Mouse (Mus musculus) liver, postnatal 0 days (tissue): Measurements from ENCODE around the gene Uchl3. TPM values are rescaled to one million over a fixed set of nuclear protein-coding genes. Genes with fewer than 3 reads are reported as not detected.

Experiments
- ATAC-seq: fragments of 200-750 bp; cut with Nextera tagmentation; 2 replicates; pipeline ENCODE4 v1.8.0; 2017; ENCODE audit warnings: mild to moderate bottlenecking, moderate library complexity
- DNase-seq: peaks from one replicate; pipeline ENCODE4 v3.0.0-alpha.2; 2016
- H3K27ac ChIP-seq: fragments of 300-500 bp; sonication (generic); 2 replicates; pipeline ENCODE4 v1.5.1; 2014; ENCODE audit warnings: antibody characterized with exemption, moderate library complexity, mild to moderate bottlenecking, low read depth
- H3K27me3 ChIP-seq: fragments of 300-500 bp; sonication (generic); 2 replicates; pipeline ENCODE4 v1.6.1; 2014; ENCODE audit warnings: low read length, control low read depth, mixed read lengths; ENCODE audit not compliant: insufficient read depth
- H3K36me3 ChIP-seq: fragments of 300-500 bp; sonication (generic); replicated peaks from 2 replicates; pipeline ENCODE4 v1.6.1; 2014; ENCODE audit warnings: mild to moderate bottlenecking, control low read depth, low read length, moderate library complexity, mixed read lengths; ENCODE audit not compliant: insufficient read depth
- H3K4me1 ChIP-seq: fragments of 300-500 bp; sonication (generic); 2 replicates; pipeline ENCODE4 v1.6.1; 2014; ENCODE audit warnings: antibody characterized with exemption, mild to moderate bottlenecking, control low read depth; ENCODE audit not compliant: insufficient read depth
- H3K4me2 ChIP-seq: fragments of 300-500 bp; sonication (generic); 2 replicates; pipeline ENCODE4 v1.6.1; 2014; ENCODE audit warnings: low read depth, mild to moderate bottlenecking, low read length, moderate library complexity, mixed read lengths
- H3K4me3 ChIP-seq: fragments of 300-500 bp; sonication (generic); 2 replicates; pipeline ENCODE4 v1.5.1; 2014; ENCODE audit warnings: low read depth, low read length
- H3K9ac ChIP-seq: fragments of 300-500 bp; sonication (generic); replicated peaks from 2 replicates; pipeline ENCODE4 v1.6.1; 2014; ENCODE audit warnings: mild to moderate bottlenecking, moderate library complexity
- H3K9me3 ChIP-seq: fragments of 300-500 bp; sonication (generic); 2 replicates; pipeline ENCODE4 v1.6.1; 2016; ENCODE audit warnings: mild to moderate bottlenecking, control low read depth, low read length, mixed read lengths
- CTCF ChIP-seq: sonication (generic); IDR thresholded peaks from 2 replicates; pipeline ENCODE4 v1.5.1; 2016; ENCODE audit warnings: antibody characterized with exemption, low read depth
- EP300 ChIP-seq: IDR thresholded peaks from 2 replicates; pipeline ENCODE4 v1.6.1; 2016; ENCODE audit warnings: antibody characterized with exemption, low read depth, mild to moderate bottlenecking
- WGBS: fragments of 180-500 bp; shearing (Covaris S2); extraction: QIAGEN DNeasy Blood & Tissue Kit; methylation state at CpG from one replicate; pipeline ENCODE4 v1.1.7; 2014; ENCODE audit not compliant: insufficient replicate concordance; 5-methylcytosine and 5-hydroxymethylcytosine counted together
- polyA plus RNA-seq: library from polyadenylated mRNA; unstranded; fragments of >200 nt; fragmentation: Nextera tagmentation; extraction: Ambion mirVana; gene quantifications from 2 replicates; pipeline ENCODE4 v1.2.1, GENCODE M21; 2015

Uchl3 gene
- polyA plus RNA-seq = 39.9 and 42.5 TPM in 2 replicates

GRCm38 (mm10) chr14:101653581-101654525 lies at the start of gene Uchl3:
Uchl3 (plus strand) TSS chr14:101653967.
- Histone ChIP-seq H3K9me3 (no peaks in the 10 kb centered on the region), H3K9ac (peak within 1 kb of the TSS; percentile 70), H3K27ac (peak within 1 kb of the TSS; percentile 46; the same call in 1 of the 2 replicates), H3K36me3 (no peaks in the 10 kb centered on the region), H3K27me3 (no peaks in the 10 kb centered on the region), H3K4me3 (peak within 1 kb of the TSS; percentile 68), H3K4me2 (peak within 1 kb of the TSS; percentile 92), H3K4me1 (peaks cover 8% of the 10 kb centered on the region)
- ATAC-seq = peak; percentile 94
- peak; percentile 98 for DNase-seq
- peak; percentile 70 for TF ChIP-seq EP300
- TF ChIP-seq CTCF = peak; percentile 98
- under 1% methylated on average over 80 of the region's 81 CpGs for WGBS

- DNase-seq = no peak
These were observed 47.9 kb upstream of the Uchl3 start for GRCm38 (mm10) chr14:101605843-101606242.

GRCm38 (mm10) chr14:101607631-101608518 lies 45.9 kb upstream of the Uchl3 start:
- no peak for TF ChIP-seq CTCF
- TF ChIP-seq EP300 = no peak
- peak overlapping the region; percentile 61 for H3K9ac ChIP-seq
- H3K4me1 ChIP-seq = peaks cover 5% of the 10 kb centered on the region; the same call in 1 of the 2 replicates
- no peaks in the 10 kb centered on the region for H3K9me3 ChIP-seq
- peak overlapping the region; percentile 69 for H3K4me3 ChIP-seq
- 1% methylated on average over 51 of the region's 62 CpGs for WGBS
- H3K4me2 ChIP-seq = peak overlapping the region; percentile 84
- H3K27ac ChIP-seq = no peak overlapping the region
- DNase-seq (peak; percentile 22), ATAC-seq (peak; percentile 37)
- peaks cover 16% of the 10 kb centered on the region for H3K27me3 ChIP-seq
- H3K36me3 ChIP-seq = no peaks in the 10 kb centered on the region

More at GRCm38 (mm10) chr14:101605843-101606242, 47.9 kb upstream of the Uchl3 start:
- TF ChIP-seq CTCF = peak; percentile 38
- no peak for TF ChIP-seq EP300
- peaks cover 16% of the 10 kb centered on the region for H3K27me3 ChIP-seq
- no peak overlapping the region for H3K27ac ChIP-seq
- no peak overlapping the region for H3K9ac ChIP-seq
- H3K4me2 ChIP-seq = no peak overlapping the region
- 56% methylated on average over 2 of the region's 2 CpGs for WGBS
- H3K36me3 ChIP-seq = no peaks in the 10 kb centered on the region
- H3K9me3 ChIP-seq = no peaks in the 10 kb centered on the region
- ATAC-seq = no peak
- peaks cover 5% of the 10 kb centered on the region; the same call in 1 of the 2 replicates for H3K4me1 ChIP-seq
- no peak overlapping the region for H3K4me3 ChIP-seq

GRCm38 (mm10) chr14:101608519-101609368 lies 45.0 kb upstream of the Uchl3 start, which contains the start of gene Tbc1d4:
Tbc1d4 (minus strand) TSS chr14:101609191.
- Histone ChIP-seq H3K4me1 (peaks cover 5% of the 10 kb centered on the region; the same call in 1 of the 2 replicates), H3K9ac (peak within 1 kb of the TSS; percentile 61), H3K4me3 (peak within 1 kb of the TSS; percentile 69), H3K27ac (no peak within 1 kb of the TSS), H3K9me3 (no peaks in the 10 kb centered on the region), H3K36me3 (no peaks in the 10 kb centered on the region), H3K4me2 (peak within 1 kb of the TSS; percentile 84), H3K27me3 (peaks cover 16% of the 10 kb centered on the region)
- under 1% methylated on average over 59 of the region's 62 CpGs for WGBS
- TF ChIP-seq CTCF (peak; percentile 69), EP300 (no peak)
- DNase-seq (peak; percentile 67), ATAC-seq (peak; percentile 82)

GRCm38 (mm10) chr14:101610701-101611100 lies 43.1 kb upstream of the Uchl3 start:
- no peaks in the 10 kb centered on the region for H3K9me3 ChIP-seq
- no peaks in the 10 kb centered on the region for H3K36me3 ChIP-seq
- H3K27ac ChIP-seq = no peak overlapping the region
- H3K4me2 ChIP-seq = no peak overlapping the region
- ATAC-seq (no peak), DNase-seq (no peak)
- no peak for TF ChIP-seq EP300
- no peak for TF ChIP-seq CTCF
- H3K4me3 ChIP-seq = no peak overlapping the region
- WGBS = 69% methylated on average over 10 of the region's 10 CpGs
- H3K4me1 ChIP-seq = peaks cover 5% of the 10 kb centered on the region; the same call in 1 of the 2 replicates
- H3K9ac ChIP-seq = no peak overlapping the region
- H3K27me3 ChIP-seq = peaks cover 16% of the 10 kb centered on the region
